In genomic region chr17:12755146-12755545, GRCm38 (mm10) we compare ENCODE assay signal across 12 mouse cellular contexts. TPM values are rescaled to one million over a fixed set of nuclear protein-coding genes. Genes with fewer than 3 reads are reported as not detected.
A peak's percentile ranks its signal among the peaks of the same experiment; 100 is the strongest.
DNase-seq lines count a peak whose midpoint lies in the region; ATAC-seq and TF ChIP-seq lines count a peak whose summit lies in the region.
"Had no signal": no experiment of that assay in that cellular context is flagged by ENCODE, and none has a peak within 500 bp of the region (broad histone marks: within the 10 kb centered on the region; RNA-seq: fewer than 3 reads in every experiment).

No protein-coding gene starts in this region.

- H3K36me3 ChIP-seq in hindbrain, embryonic 13.5 days = no peaks in the 10 kb centered on the region
- H3K36me3 ChIP-seq in hindbrain, embryonic 10.5 days = no peaks in the 10 kb centered on the region
- H3K36me3 ChIP-seq in G1E (replicated peaks) (peaks cover 92% of the 10 kb centered on the region), macrophage (ENCODE audit: inconsistent target) (no peaks in the 10 kb centered on the region)
- H3K36me3 ChIP-seq in neural tube, embryonic 15.5 days = no peaks in the 10 kb centered on the region
- H3K36me3 ChIP-seq: hindbrain, embryonic 15.5 days; midbrain, embryonic 10.5 days had no signal

- H3K4me2 ChIP-seq in hindbrain, embryonic 13.5 days = no peak overlapping the region
- no peak overlapping the region for H3K4me2 ChIP-seq in neural tube, embryonic 15.5 days
- H3K4me2 ChIP-seq: hindbrain, embryonic 15.5 days had no signal

- peak; percentile 22; the same call in 1 of the 2 replicates for ATAC-seq in hindbrain, embryonic 13.5 days (ENCODE audit: low FRiP score)
- peak; percentile 48; the same call in 1 of the 2 replicates for ATAC-seq in G1E (ENCODE audit: extremely low read depth, insufficient number of reproducible peaks, low FRiP score, poor library complexity, severe bottlenecking)
- ATAC-seq in neural tube, embryonic 15.5 days (ENCODE audit: low FRiP score) = no peak

- TF ChIP-seq POLR2A in bone marrow macrophage, adult 2 months (IDR thresholded peaks at IDR 0.05; ENCODE audit: borderline replicate concordance, low read depth, low read length) = no peak

- H3K27me3 ChIP-seq in hindbrain, embryonic 13.5 days = no peaks in the 10 kb centered on the region
- H3K27me3 ChIP-seq in hindbrain, embryonic 10.5 days (ENCODE audit: insufficient read depth, poor library complexity, severe bottlenecking) = no peaks in the 10 kb centered on the region
- no peaks in the 10 kb centered on the region for H3K27me3 ChIP-seq in G1E (ENCODE audit: insufficient read depth, low read length)
- no peaks in the 10 kb centered on the region for H3K27me3 ChIP-seq in neural tube, embryonic 15.5 days (replicated peaks)
- H3K27me3 ChIP-seq: hindbrain, embryonic 15.5 days had no signal

- peaks cover 70% of the 10 kb centered on the region for H3K79me2 ChIP-seq in macrophage (ENCODE audit: inconsistent target)

- DNase-seq in hindbrain, embryonic 10.5 days (ENCODE audit: low spot score) = no peak
- DNase-seq in G1E (ENCODE audit: low spot score) = no peak
- DNase-seq in adrenal gland, postnatal 10 days = no peak
- DNase-seq: cerebellum, adult 18-20 months; spleen, adult 18-20 months had no signal

- no peaks in the 10 kb centered on the region for H3K9me3 ChIP-seq in hindbrain, embryonic 13.5 days
- no peaks in the 10 kb centered on the region for H3K9me3 ChIP-seq in hindbrain, embryonic 10.5 days
- H3K9me3 ChIP-seq in G1E (replicated peaks) = no peaks in the 10 kb centered on the region
- H3K9me3 ChIP-seq in neural tube, embryonic 15.5 days (replicated peaks) = no peaks in the 10 kb centered on the region
- H3K9me3 ChIP-seq: hindbrain, embryonic 15.5 days; limb, embryonic 10.5 days; midbrain, embryonic 10.5 days had no signal

- no peak for TF ChIP-seq CTCF in G1E (IDR thresholded peaks at IDR 0.05; ENCODE audit: low read depth, low read length)
- no peak for TF ChIP-seq CTCF in bone marrow macrophage, adult 2 months (IDR thresholded peaks at IDR 0.05; ENCODE audit: low read depth, low read length)

- no peak overlapping the region for H3K27ac ChIP-seq in hindbrain, embryonic 13.5 days
- H3K27ac ChIP-seq in hindbrain, embryonic 10.5 days = no peak overlapping the region
- peak overlapping the region; percentile 98 for H3K27ac ChIP-seq in bone marrow macrophage, adult 2 months (ENCODE audit: insufficient read depth, low read depth, low read length)
- H3K27ac ChIP-seq in macrophage = peak overlapping the region; percentile 99
- no peak overlapping the region for H3K27ac ChIP-seq in neural tube, embryonic 15.5 days (replicated peaks)
- H3K27ac ChIP-seq: hindbrain, embryonic 15.5 days; limb, embryonic 10.5 days; midbrain, embryonic 10.5 days had no signal

- no peak overlapping the region for H3K9ac ChIP-seq in hindbrain, embryonic 13.5 days
- no peak overlapping the region for H3K9ac ChIP-seq in neural tube, embryonic 15.5 days (replicated peaks)
- H3K9ac ChIP-seq: hindbrain, embryonic 15.5 days had no signal

- WGBS in hindbrain, embryonic 13.5 days = 88% methylated on average over 4 of the region's 4 CpGs
- 82% methylated on average over 4 of the region's 4 CpGs for WGBS in hindbrain, embryonic 10.5 days
- WGBS in macrophage (ENCODE audit: missing documents) = 20% methylated on average over 4 of the region's 4 CpGs
- 88% methylated on average over 4 of the region's 4 CpGs for WGBS in neural tube, embryonic 15.5 days

- no peak overlapping the region for H3K4me3 ChIP-seq in hindbrain, embryonic 13.5 days
- no peak overlapping the region for H3K4me3 ChIP-seq in hindbrain, embryonic 10.5 days
- H3K4me3 ChIP-seq in G1E (ENCODE audit: low read depth, low read length) = peak overlapping the region; percentile 49; the same call in 1 of the 2 replicates
- H3K4me3 ChIP-seq in bone marrow macrophage, adult 2 months (ENCODE audit: insufficient read depth, low read length) = peak overlapping the region; percentile 41
- no peak overlapping the region for H3K4me3 ChIP-seq in macrophage (ENCODE audit: inconsistent target)
- H3K4me3 ChIP-seq in neural tube, embryonic 15.5 days (replicated peaks) = no peak overlapping the region
- H3K4me3 ChIP-seq: hindbrain, embryonic 15.5 days; limb, embryonic 10.5 days; midbrain, embryonic 10.5 days had no signal

- H3K4me1 ChIP-seq in hindbrain, embryonic 13.5 days (replicated peaks) = peaks cover 48% of the 10 kb centered on the region
- H3K4me1 ChIP-seq in hindbrain, embryonic 10.5 days (replicated peaks) = peaks cover 61% of the 10 kb centered on the region
- H3K4me1 ChIP-seq in G1E (ENCODE audit: insufficient read depth, low read depth, low read length) = peaks cover 95% of the 10 kb centered on the region
- peaks cover 85% of the 10 kb centered on the region for H3K4me1 ChIP-seq in bone marrow macrophage, adult 2 months (ENCODE audit: control insufficient read depth, insufficient read depth, low read length)
- H3K4me1 ChIP-seq in neural tube, embryonic 15.5 days = peaks cover 61% of the 10 kb centered on the region

RNA-seq across cellular contexts. Expression of gene Igf2r, which starts 14.3 kb away (rescaled TPM):
- polyA plus RNA-seq in hindbrain, embryonic 13.5 days (2015; fragmentation: Nextera tagmentation; extraction: Ambion mirVana) = 12.3 and 12.5 TPM in 2 replicates
- 17.3 and 20.8 TPM in 2 replicates for polyA plus RNA-seq in hindbrain, embryonic 10.5 days (2016; fragmentation: Nextera tagmentation; extraction: Ambion mirVana)
- total RNA-seq in G1E (2014; fragmentation: Nextera tagmentation) (69.9 and 74.3 TPM in 2 replicates), G1E (2017) (73.1 and 75.5 TPM in 2 replicates)
- polyA plus RNA-seq in G1E (2012) (15.8 and 20.3 TPM in 2 replicates), macrophage (2018) (44.5 to 77.5 TPM (median 67.5 TPM) in 3 replicates)
- 31.0 and 36.5 TPM in 2 replicates for polyA plus RNA-seq in bone marrow macrophage, adult 2 months (2012; ENCODE audit: insufficient read depth, insufficient read length, missing spikeins)
- total RNA-seq in macrophage (2018; cell fraction: chromatin; rRNA removed) = 100 to 1,000 TPM in 9 of 26 experiments, 10 to 100 TPM in 17; 25.8 to 237 (median 74.8) TPM
- total RNA-seq in macrophage (2018; cell fraction: cytosol; rRNA removed) = 100 to 1,000 TPM in 2 of 26 experiments, 10 to 100 TPM in 24; 24.6 to 128 (median 57.7) TPM
- total RNA-seq in macrophage (2018; cell fraction: nucleus; rRNA removed) = 100 to 1,000 TPM in 17 of 26 experiments, 10 to 100 TPM in 9; 57.0 to 215 (median 111) TPM
- polyA plus RNA-seq in neural tube, embryonic 15.5 days (2015; fragmentation: Nextera tagmentation; extraction: Ambion mirVana) = 10.1 and 12.6 TPM in 2 replicates
- total RNA-seq in adrenal gland, postnatal 10 days (2021) = 10 to 100 TPM; 60.7 to 77.0 TPM

Comparison
In these comparisons a context has a peak if more than half of its experiments do, and no peak if none do; other contexts are left out.
1. H3K27ac ChIP-seq: peak in bone marrow macrophage, adult 2 months (single experiment) and macrophage (single experiment); none in hindbrain, embryonic 13.5 days (single experiment), hindbrain, embryonic 10.5 days (single experiment) and neural tube, embryonic 15.5 days (single experiment).
2. H3K4me3 ChIP-seq: peak in G1E (single experiment) and bone marrow macrophage, adult 2 months (single experiment); none in hindbrain, embryonic 13.5 days (single experiment), hindbrain, embryonic 10.5 days (single experiment), macrophage (single experiment) and neural tube, embryonic 15.5 days (single experiment).